Mouse (Mus musculus): ENCODE measurements around the gene 2610021A01Rik. TPM values are rescaled to one million over a fixed set of nuclear protein-coding genes. Genes with fewer than 3 reads are reported as not detected.
"Not testable (repeated sequence)": the region's sequence is repeated elsewhere in the genome, so short reads cannot be mapped to it uniquely, and the experiment has no call there.

2610021A01Rik gene
- polyA plus RNA-seq, 1 experiment, result 8.0 TPM

GRCm38 (mm10) chr7:41599932-41600548 is 1.0 kb downstream of the 2610021A01Rik start:
- Histone ChIP-seq H3K4me1 (ENCODE audit: control insufficient read depth, insufficient read depth, low read length) (no peaks in the 10 kb centered on the region; the same call in 1 of the 2 replicates), H3K27me3 (ENCODE audit: control insufficient read depth, insufficient read depth, low read length) (no peaks in the 10 kb centered on the region), H3K36me3 (ENCODE audit: control insufficient read depth, insufficient read depth, low read length) (no peaks in the 10 kb centered on the region), H3K4me3 (ENCODE audit: control insufficient read depth, low read depth, low read length) (peak overlapping the region; percentile 93; the same call in 1 of the 2 replicates), H3K27ac (ENCODE audit: control insufficient read depth, insufficient read depth, low read depth, low read length) (no peak overlapping the region)
- no peak for TF ChIP-seq CTCF (IDR thresholded peaks at IDR 0.05; ENCODE audit: control insufficient read depth, insufficient read depth, insufficient replicate concordance, low read depth, low read length)
- no peak for TF ChIP-seq POLR2A (IDR thresholded peaks at IDR 0.05; ENCODE audit: control insufficient read depth, low read depth, low read length)

- H3K36me3 ChIP-seq (ENCODE audit: control insufficient read depth, insufficient read depth, low read length), result no peaks in the 10 kb centered on the region
- TF ChIP-seq CTCF (IDR thresholded peaks at IDR 0.05; ENCODE audit: control insufficient read depth, insufficient read depth, insufficient replicate concordance, low read depth, low read length), result no peak
- no peak for TF ChIP-seq POLR2A (IDR thresholded peaks at IDR 0.05; ENCODE audit: control insufficient read depth, low read depth, low read length)
- no peaks in the 10 kb centered on the region for H3K27me3 ChIP-seq (ENCODE audit: control insufficient read depth, insufficient read depth, low read length)
- no peaks in the 10 kb centered on the region for H3K4me1 ChIP-seq (ENCODE audit: control insufficient read depth, insufficient read depth, low read length)
- H3K4me3 ChIP-seq (ENCODE audit: control insufficient read depth, low read depth, low read length), result no peak overlapping the region
- no peak overlapping the region for H3K27ac ChIP-seq (ENCODE audit: control insufficient read depth, insufficient read depth, low read depth, low read length)
These were observed 12.6 kb downstream of the 2610021A01Rik start for GRCm38 (mm10) chr7:41611654-41612053.

GRCm38 (mm10) chr7:41616241-41616640 is 17.2 kb downstream of the 2610021A01Rik start:
- H3K27me3 ChIP-seq (ENCODE audit: control insufficient read depth, insufficient read depth, low read length); H3K4me1 ChIP-seq (ENCODE audit: control insufficient read depth, insufficient read depth, low read length); H3K27ac ChIP-seq (ENCODE audit: control insufficient read depth, insufficient read depth, low read depth, low read length); H3K36me3 ChIP-seq (ENCODE audit: control insufficient read depth, insufficient read depth, low read length); H3K4me3 ChIP-seq (ENCODE audit: control insufficient read depth, low read depth, low read length): not testable (repeated sequence)

GRCm38 (mm10) chr7:41632409-41633220 is 33.6 kb downstream of the 2610021A01Rik start, which contains the start of gene Zfp788:
Gene Zfp788 (plus strand): TSS chr7:41633203.
- Histone ChIP-seq H3K36me3 (ENCODE audit: control insufficient read depth, insufficient read depth, low read length) (no peaks in the 10 kb centered on the region), H3K27me3 (ENCODE audit: control insufficient read depth, insufficient read depth, low read length) (no peaks in the 10 kb centered on the region), H3K27ac (ENCODE audit: control insufficient read depth, insufficient read depth, low read depth, low read length) (peak within 1 kb of the TSS; percentile 60), H3K4me3 (ENCODE audit: control insufficient read depth, low read depth, low read length) (peak within 1 kb of the TSS; percentile 89), H3K4me1 (ENCODE audit: control insufficient read depth, insufficient read depth, low read length) (peaks cover 2% of the 10 kb centered on the region; the same call in 1 of the 2 replicates)
- TF ChIP-seq CTCF (IDR thresholded peaks at IDR 0.05; ENCODE audit: control insufficient read depth, insufficient read depth, insufficient replicate concordance, low read depth, low read length) (peak; percentile 22; the same call in 1 of the 2 replicates), POLR2A (IDR thresholded peaks at IDR 0.05; ENCODE audit: control insufficient read depth, low read depth, low read length) (peak; percentile 71)

GRCm38 (mm10) chr7:41633221-41633984 is 34.4 kb downstream of the 2610021A01Rik start:
- TF ChIP-seq CTCF (IDR thresholded peaks at IDR 0.05; ENCODE audit: control insufficient read depth, insufficient read depth, insufficient replicate concordance, low read depth, low read length), result no peak
- TF ChIP-seq POLR2A (IDR thresholded peaks at IDR 0.05; ENCODE audit: control insufficient read depth, low read depth, low read length), result peak; percentile 64; the same call in 1 of the 2 replicates
- H3K36me3 ChIP-seq (ENCODE audit: control insufficient read depth, insufficient read depth, low read length), result no peaks in the 10 kb centered on the region
- H3K27ac ChIP-seq (ENCODE audit: control insufficient read depth, insufficient read depth, low read depth, low read length), result peak overlapping the region; percentile 39
- H3K4me1 ChIP-seq (ENCODE audit: control insufficient read depth, insufficient read depth, low read length), result peaks cover 2% of the 10 kb centered on the region; the same call in 1 of the 2 replicates
- no peaks in the 10 kb centered on the region for H3K27me3 ChIP-seq (ENCODE audit: control insufficient read depth, insufficient read depth, low read length)
- peak overlapping the region; percentile 89 for H3K4me3 ChIP-seq (ENCODE audit: control insufficient read depth, low read depth, low read length)

- H3K27me3 ChIP-seq (ENCODE audit: control insufficient read depth, insufficient read depth, low read length); H3K27ac ChIP-seq (ENCODE audit: control insufficient read depth, insufficient read depth, low read depth, low read length); H3K4me3 ChIP-seq (ENCODE audit: control insufficient read depth, low read depth, low read length); H3K36me3 ChIP-seq (ENCODE audit: control insufficient read depth, insufficient read depth, low read length); H3K4me1 ChIP-seq (ENCODE audit: control insufficient read depth, insufficient read depth, low read length): not testable (repeated sequence)
These were observed 75.3 kb downstream of the 2610021A01Rik start for GRCm38 (mm10) chr7:41674326-41674725.

Other genes starting within 250 kb of the 2610021A01Rik start
- 16.5 and 19.3 TPM in 2 replicates for gene AI987944, start 205.9 kb upstream of the 2610021A01Rik start, polyA plus RNA-seq (2012; rRNA removed)
- 0.04 and 0.10 TPM in 2 replicates for gene Vmn2r57, start 150.5 kb upstream of the 2610021A01Rik start, polyA plus RNA-seq (2012; rRNA removed)
- 0.12 and 0.23 TPM in 2 replicates for gene Gm20449, start 99.8 kb upstream of the 2610021A01Rik start, polyA plus RNA-seq (2012; rRNA removed)
- gene AW146154, start 99.3 kb upstream of the 2610021A01Rik start, polyA plus RNA-seq (2012; rRNA removed), result 1.0 and 1.2 TPM in 2 replicates
- gene Gm6871, start 25.6 kb upstream of the 2610021A01Rik start, polyA plus RNA-seq (2012; rRNA removed), result 0.72 and 1.1 TPM in 2 replicates
- gene Zfp788, start 34.0 kb downstream of the 2610021A01Rik start, polyA plus RNA-seq (2012; rRNA removed), result 1.9 and 2.1 TPM in 2 replicates

Measured in testis, adult 2 months (tissue).